Mouse (Mus musculus) kidney, adult 2 months (tissue): ENCODE results near the gene Rnpepl1. TPM values are rescaled to one million over a fixed set of nuclear protein-coding genes. Genes with fewer than 3 reads are reported as not detected.

Experiments used
- DNase-seq: peaks from one replicate; pipeline ENCODE4 v3.0.0; 2021
- H3K27ac ChIP-seq: fragments of 200-500 bp; 2 replicates; pipeline ENCODE4 v1.5.1; 2012; ENCODE audit warnings: low read depth, low read length, control low read depth, inconsistent platforms; ENCODE audit not compliant: insufficient read depth
- H3K27me3 ChIP-seq: fragments of 200-500 bp; replicated peaks from 2 replicates; pipeline ENCODE4 v1.6.1; 2012; ENCODE audit warnings: mild to moderate bottlenecking, moderate library complexity, low read length, inconsistent platforms; ENCODE audit not compliant: control insufficient read depth, insufficient read depth
- H3K36me3 ChIP-seq: fragments of 200-500 bp; 2 replicates; pipeline ENCODE4 v1.6.1; 2012; ENCODE audit warnings: mild to moderate bottlenecking, moderate library complexity, low read length, inconsistent platforms; ENCODE audit not compliant: control insufficient read depth, insufficient read depth
- H3K4me1 ChIP-seq: fragments of 200-500 bp; 2 replicates; pipeline ENCODE4 v1.6.1; 2011; ENCODE audit warnings: low read length; ENCODE audit not compliant: control insufficient read depth, insufficient read depth
- H3K4me3 ChIP-seq: fragments of 200-500 bp; 2 replicates; pipeline ENCODE4 v1.5.1; 2011; ENCODE audit warnings: mild to moderate bottlenecking, low read depth, low read length, control low read depth; ENCODE audit not compliant: insufficient read depth
- CTCF ChIP-seq: fragments of 200-500 bp; conservative IDR thresholded peaks from 2 replicates; pipeline ENCODE4 v1.5.1; 2011; ENCODE audit warnings: low read depth, mild to moderate bottlenecking, control low read depth, low read length, moderate library complexity, mixed read lengths; ENCODE audit not compliant: insufficient read depth, insufficient read length
- POLR2A ChIP-seq: fragments of 200-500 bp; IDR thresholded peaks from one replicate; pipeline ENCODE4 v1.6.1; 2011; ENCODE audit warnings: low read depth, low read length, control low read depth
- WGBS: fragments of 180-500 bp; shearing (Covaris S2); methylation state at CpG from one replicate; pipeline ENCODE4 v1.1.7; 2018; 5-methylcytosine and 5-hydroxymethylcytosine counted together
- polyA plus RNA-seq: library from polyadenylated mRNA; depleted of rRNA; stranded (reverse); fragments of >200 nt; gene quantifications from 2 replicates; pipeline ENCODE4 v1.2.3, GENCODE M21; 2012; rRNA removed

The Rnpepl1 gene
- polyA plus RNA-seq, 1 experiment, result 161 TPM

DNA sequence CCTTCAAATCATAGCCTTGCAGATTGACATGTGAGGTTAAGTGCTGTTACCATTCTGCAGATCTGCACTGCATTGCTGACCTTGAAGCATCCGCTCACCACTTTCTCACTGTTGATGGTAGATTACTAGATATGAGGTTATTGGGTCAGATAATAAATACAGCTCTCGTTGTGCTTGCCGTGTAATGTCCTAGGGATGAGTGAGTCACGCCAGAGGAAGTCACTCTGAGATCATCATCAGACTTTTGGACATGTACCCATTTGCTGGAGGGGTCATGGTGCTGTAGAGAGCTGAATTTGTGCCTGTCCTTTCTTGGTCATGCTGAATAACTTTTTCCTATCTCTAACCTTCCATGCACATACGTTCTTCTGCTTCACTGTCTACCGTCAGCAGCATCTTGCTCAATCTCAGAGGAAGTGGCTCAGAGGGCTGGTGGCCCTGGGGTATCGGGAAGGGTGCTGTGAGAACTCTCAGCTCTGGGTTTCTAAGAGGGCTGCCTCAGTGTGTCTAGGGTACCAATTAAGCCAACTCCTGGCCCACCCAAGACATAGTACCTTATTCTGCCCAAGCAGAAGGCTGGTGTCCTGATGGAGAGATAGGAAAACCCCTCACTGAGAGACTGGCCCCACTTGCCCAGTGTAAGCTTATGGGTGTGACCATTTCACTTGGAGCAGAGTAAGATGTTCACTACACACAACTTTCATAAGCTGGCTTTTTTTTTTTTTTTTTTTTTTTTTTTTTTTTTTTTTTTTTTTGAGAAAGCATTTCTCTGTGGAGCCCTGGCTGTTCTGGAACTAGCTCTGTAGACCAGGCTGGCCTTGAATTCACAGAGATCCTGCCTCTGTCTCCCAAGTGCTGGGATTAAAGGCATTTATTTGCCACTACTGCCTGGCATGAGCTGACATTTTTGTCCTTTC, 61.6 kb downstream of the Rnpepl1 start:
- TF ChIP-seq CTCF (no peak), POLR2A (no peak)
- no peak overlapping the region for H3K4me3 ChIP-seq
- H3K27me3 ChIP-seq, result no peaks in the 10 kb centered on the region
- 80% methylated on average over 7 of the region's 7 CpGs for WGBS
- H3K27ac ChIP-seq, result no peak overlapping the region
- H3K36me3 ChIP-seq, result no peaks in the 10 kb centered on the region
- DNase-seq, result peak; percentile 8
- no peaks in the 10 kb centered on the region for H3K4me1 ChIP-seq

DNA sequence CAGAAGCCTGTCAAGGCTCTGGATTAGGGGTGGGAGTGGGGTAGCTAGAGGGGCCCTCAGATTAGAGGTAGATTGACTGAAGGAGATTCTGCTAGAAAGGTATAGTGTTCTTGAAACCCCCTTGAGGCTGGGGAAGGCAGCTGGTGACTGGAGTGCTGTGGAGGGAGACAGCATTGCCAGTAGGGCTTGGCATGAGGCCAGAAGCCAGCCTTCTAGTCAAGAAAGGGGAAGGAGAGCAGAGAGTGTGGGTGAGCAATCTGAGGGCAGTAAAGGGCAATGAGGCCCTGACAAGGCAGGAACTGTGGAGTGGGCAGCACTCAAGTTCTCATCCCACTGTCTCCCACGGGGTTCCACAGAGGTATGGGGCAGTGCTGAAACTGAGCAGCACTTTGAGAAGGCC, 62.3 kb downstream of the Rnpepl1 start:
- Histone ChIP-seq H3K27me3 (no peaks in the 10 kb centered on the region), H3K4me1 (no peaks in the 10 kb centered on the region), H3K36me3 (no peaks in the 10 kb centered on the region), H3K27ac (no peak overlapping the region), H3K4me3 (no peak overlapping the region)
- peak; percentile 39 for DNase-seq
- 29% methylated on average over 1 of the region's 1 CpGs for WGBS
- TF ChIP-seq CTCF (no peak), POLR2A (no peak)

Other genes with a start within 250 kb of the Rnpepl1 start
- gene Gpc1, start 79.1 kb upstream of the Rnpepl1 start, polyA plus RNA-seq, result 21.8 and 24.0 TPM in 2 replicates
- gene Ankmy1, start 7.9 kb upstream of the Rnpepl1 start, polyA plus RNA-seq, result 0.65 and 0.75 TPM in 2 replicates
- gene Dusp28, start 3.8 kb upstream of the Rnpepl1 start, polyA plus RNA-seq, result 36.6 and 42.6 TPM in 2 replicates
- 38.9 and 46.2 TPM in 2 replicates for gene Capn10, start 23.6 kb downstream of the Rnpepl1 start, polyA plus RNA-seq
- gene Gpr35, start 40.1 kb downstream of the Rnpepl1 start, polyA plus RNA-seq, result 1.3 and 1.9 TPM in 2 replicates
- not detected in 2 replicates for gene Aqp12, start 95.6 kb downstream of the Rnpepl1 start, polyA plus RNA-seq
- gene Kif1a, start 191.2 kb downstream of the Rnpepl1 start, polyA plus RNA-seq, result 1.3 and 1.4 TPM in 2 replicates
- gene Agxt, start 224.5 kb downstream of the Rnpepl1 start, polyA plus RNA-seq, result 0.08 TPM in 1 of 2 replicates, not detected in the other